Mouse (Mus musculus): Measurements from ENCODE around the gene Grm7. TPM values are rescaled to one million over a fixed set of nuclear protein-coding genes. Genes with fewer than 3 reads are reported as not detected.
A peak's percentile ranks its signal among the peaks of the same experiment; 100 is the strongest.

Grm7 gene
- polyA plus RNA-seq, 1 experiment from 2014 or later = 3.2 TPM

- H3K4me3 ChIP-seq (ENCODE audit: low read depth, low read length) = no peak overlapping the region
- no peak overlapping the region for H3K4me2 ChIP-seq (ENCODE audit: low read depth, low read length)
- H3K27me3 ChIP-seq (replicated peaks; ENCODE audit: control insufficient read depth, insufficient read depth, low read length) = no peaks in the 10 kb centered on the region
- DNase-seq (ENCODE audit: low spot score) (peak; percentile 68), ATAC-seq (ENCODE audit: low read depth) (no peak)
- no peak overlapping the region for H3K9ac ChIP-seq (ENCODE audit: low read depth, low read length)
- H3K27ac ChIP-seq (replicated peaks; ENCODE audit: low read depth, low read length) = no peak overlapping the region
- 41% methylated on average over 1 of the region's 1 CpGs for WGBS
- no peaks in the 10 kb centered on the region for H3K4me1 ChIP-seq (ENCODE audit: control insufficient read depth, insufficient read depth, low read length)
- no peaks in the 10 kb centered on the region for H3K9me3 ChIP-seq (ENCODE audit: control insufficient read depth, low read length)
- no peaks in the 10 kb centered on the region for H3K36me3 ChIP-seq (ENCODE audit: control insufficient read depth, insufficient read depth, low read length)
These were observed 716.3 kb downstream of the Grm7 start for GRCm38 (mm10) chr6:111361681-111362080.

- Histone ChIP-seq H3K27me3 (replicated peaks; ENCODE audit: control insufficient read depth, insufficient read depth, low read length) (no peaks in the 10 kb centered on the region), H3K4me1 (ENCODE audit: control insufficient read depth, insufficient read depth, low read length) (peaks cover 4% of the 10 kb centered on the region; the same call in 1 of the 2 replicates), H3K9ac (ENCODE audit: low read depth, low read length) (no peak overlapping the region), H3K4me2 (ENCODE audit: low read depth, low read length) (no peak overlapping the region), H3K9me3 (ENCODE audit: control insufficient read depth, low read length) (no peaks in the 10 kb centered on the region), H3K27ac (replicated peaks; ENCODE audit: low read depth, low read length) (no peak overlapping the region), H3K36me3 (ENCODE audit: control insufficient read depth, insufficient read depth, low read length) (no peaks in the 10 kb centered on the region), H3K4me3 (ENCODE audit: low read depth, low read length) (no peak overlapping the region)
- DNase-seq (ENCODE audit: low spot score) (no peak), ATAC-seq (ENCODE audit: low read depth) (no peak)
- 83% methylated on average over 3 of the region's 3 CpGs for WGBS
These were observed 722.7 kb downstream of the Grm7 start for GRCm38 (mm10) chr6:111368111-111368510.

- Histone ChIP-seq H3K27ac (replicated peaks; ENCODE audit: low read depth, low read length) (no peak overlapping the region), H3K36me3 (ENCODE audit: control insufficient read depth, insufficient read depth, low read length) (no peaks in the 10 kb centered on the region), H3K4me2 (ENCODE audit: low read depth, low read length) (no peak overlapping the region), H3K9ac (ENCODE audit: low read depth, low read length) (no peak overlapping the region), H3K4me3 (ENCODE audit: low read depth, low read length) (no peak overlapping the region), H3K9me3 (ENCODE audit: control insufficient read depth, low read length) (no peaks in the 10 kb centered on the region), H3K27me3 (replicated peaks; ENCODE audit: control insufficient read depth, insufficient read depth, low read length) (no peaks in the 10 kb centered on the region), H3K4me1 (ENCODE audit: control insufficient read depth, insufficient read depth, low read length) (peaks cover 4% of the 10 kb centered on the region; the same call in 1 of the 2 replicates)
- no peak for DNase-seq (ENCODE audit: low spot score)
- no peak for ATAC-seq (ENCODE audit: low read depth)
- 66% methylated on average over 3 of the region's 3 CpGs for WGBS
These were observed 723.2 kb downstream of the Grm7 start for GRCm38 (mm10) chr6:111368551-111368950.

GRCm38 (mm10) chr6:111369013-111369412 lies 723.6 kb downstream of the Grm7 start:
- Histone ChIP-seq H3K9me3 (ENCODE audit: control insufficient read depth, low read length) (no peaks in the 10 kb centered on the region), H3K4me2 (ENCODE audit: low read depth, low read length) (no peak overlapping the region), H3K9ac (ENCODE audit: low read depth, low read length) (no peak overlapping the region), H3K27me3 (replicated peaks; ENCODE audit: control insufficient read depth, insufficient read depth, low read length) (no peaks in the 10 kb centered on the region), H3K4me1 (ENCODE audit: control insufficient read depth, insufficient read depth, low read length) (peaks cover 4% of the 10 kb centered on the region; the same call in 1 of the 2 replicates), H3K36me3 (ENCODE audit: control insufficient read depth, insufficient read depth, low read length) (no peaks in the 10 kb centered on the region), H3K27ac (replicated peaks; ENCODE audit: low read depth, low read length) (no peak overlapping the region), H3K4me3 (ENCODE audit: low read depth, low read length) (no peak overlapping the region)
- ATAC-seq (ENCODE audit: low read depth) (0 out of 2 replicates have a peak, but pooled peaks have one; percentile 6), DNase-seq (ENCODE audit: low spot score) (peak; percentile 55)
- 35% methylated on average over 2 of the region's 2 CpGs for WGBS

- DNase-seq (ENCODE audit: low spot score) = no peak
- no peak overlapping the region for H3K4me3 ChIP-seq (ENCODE audit: low read depth, low read length)
These were observed 726.4 kb downstream of the Grm7 start for GRCm38 (mm10) chr6:111371581-111372349.

GRCm38 (mm10) chr6:111372626-111373380 lies 727.4 kb downstream of the Grm7 start:
- no peaks in the 10 kb centered on the region for H3K27me3 ChIP-seq (replicated peaks; ENCODE audit: control insufficient read depth, insufficient read depth, low read length)
- no peak overlapping the region for H3K4me2 ChIP-seq (ENCODE audit: low read depth, low read length)
- H3K9me3 ChIP-seq (ENCODE audit: control insufficient read depth, low read length) = no peaks in the 10 kb centered on the region
- no peaks in the 10 kb centered on the region for H3K36me3 ChIP-seq (ENCODE audit: control insufficient read depth, insufficient read depth, low read length)
- H3K4me1 ChIP-seq (ENCODE audit: control insufficient read depth, insufficient read depth, low read length) = peaks cover 4% of the 10 kb centered on the region; the same call in 1 of the 2 replicates
- WGBS = 38% methylated on average over 11 of the region's 11 CpGs
- ATAC-seq (ENCODE audit: low read depth) (peak; percentile 44; the same call in 1 of the 2 replicates), DNase-seq (ENCODE audit: low spot score) (no peak)
- no peak overlapping the region for H3K27ac ChIP-seq (replicated peaks; ENCODE audit: low read depth, low read length)
- no peak overlapping the region for H3K9ac ChIP-seq (ENCODE audit: low read depth, low read length)
- no peak overlapping the region for H3K4me3 ChIP-seq (ENCODE audit: low read depth, low read length)

More at GRCm38 (mm10) chr6:111371581-111372349, 726.4 kb downstream of the Grm7 start:
- Histone ChIP-seq H3K4me1 (ENCODE audit: control insufficient read depth, insufficient read depth, low read length) (peaks cover 4% of the 10 kb centered on the region; the same call in 1 of the 2 replicates), H3K27ac (replicated peaks; ENCODE audit: low read depth, low read length) (no peak overlapping the region), H3K36me3 (ENCODE audit: control insufficient read depth, insufficient read depth, low read length) (no peaks in the 10 kb centered on the region), H3K4me2 (ENCODE audit: low read depth, low read length) (no peak overlapping the region), H3K9ac (ENCODE audit: low read depth, low read length) (no peak overlapping the region), H3K27me3 (replicated peaks; ENCODE audit: control insufficient read depth, insufficient read depth, low read length) (no peaks in the 10 kb centered on the region), H3K9me3 (ENCODE audit: control insufficient read depth, low read length) (no peaks in the 10 kb centered on the region)
- no peak for ATAC-seq (ENCODE audit: low read depth)
- 13% methylated on average over 4 of the region's 4 CpGs for WGBS

- Histone ChIP-seq H3K4me3 (ENCODE audit: low read depth, low read length) (no peak overlapping the region), H3K27ac (replicated peaks; ENCODE audit: low read depth, low read length) (no peak overlapping the region), H3K4me1 (ENCODE audit: control insufficient read depth, insufficient read depth, low read length) (no peaks in the 10 kb centered on the region), H3K9ac (ENCODE audit: low read depth, low read length) (no peak overlapping the region), H3K36me3 (ENCODE audit: control insufficient read depth, insufficient read depth, low read length) (no peaks in the 10 kb centered on the region), H3K27me3 (replicated peaks; ENCODE audit: control insufficient read depth, insufficient read depth, low read length) (no peaks in the 10 kb centered on the region), H3K4me2 (ENCODE audit: low read depth, low read length) (no peak overlapping the region), H3K9me3 (ENCODE audit: control insufficient read depth, low read length) (no peaks in the 10 kb centered on the region)
- WGBS = 74% methylated on average over 2 of the region's 2 CpGs
- ATAC-seq (ENCODE audit: low read depth) = no peak
- DNase-seq (ENCODE audit: low spot score) = no peak
These were observed 735.3 kb downstream of the Grm7 start for GRCm38 (mm10) chr6:111380710-111381109.

- no peak overlapping the region for H3K27ac ChIP-seq (replicated peaks; ENCODE audit: low read depth, low read length)
- H3K4me1 ChIP-seq (ENCODE audit: control insufficient read depth, insufficient read depth, low read length) = no peaks in the 10 kb centered on the region
- no peaks in the 10 kb centered on the region for H3K9me3 ChIP-seq (ENCODE audit: control insufficient read depth, low read length)
- no peak overlapping the region for H3K9ac ChIP-seq (ENCODE audit: low read depth, low read length)
- WGBS = 72% methylated on average over 8 of the region's 8 CpGs
- H3K4me3 ChIP-seq (ENCODE audit: low read depth, low read length) = no peak overlapping the region
- no peak overlapping the region for H3K4me2 ChIP-seq (ENCODE audit: low read depth, low read length)
- no peaks in the 10 kb centered on the region for H3K36me3 ChIP-seq (ENCODE audit: control insufficient read depth, insufficient read depth, low read length)
- H3K27me3 ChIP-seq (replicated peaks; ENCODE audit: control insufficient read depth, insufficient read depth, low read length) = no peaks in the 10 kb centered on the region
- ATAC-seq (ENCODE audit: low read depth) (no peak), DNase-seq (ENCODE audit: low spot score) (no peak)
These were observed 763.4 kb downstream of the Grm7 start for GRCm38 (mm10) chr6:111408750-111409149.
